Mouse (Mus musculus) right cerebral cortex, postnatal 14 days (tissue): ENCODE data around the gene Ttc34.
A peak's percentile ranks its signal among the peaks of the same experiment; 100 is the strongest.

ENCODE experiments used
- DNase-seq: peaks from one replicate; pipeline ENCODE4 v3.0.0; 2022

Gene Ttc34

GRCm38 (mm10) chr4:154897676-154898465 lies 60.6 kb downstream of the Ttc34 start:
- no peak for DNase-seq

DNA sequence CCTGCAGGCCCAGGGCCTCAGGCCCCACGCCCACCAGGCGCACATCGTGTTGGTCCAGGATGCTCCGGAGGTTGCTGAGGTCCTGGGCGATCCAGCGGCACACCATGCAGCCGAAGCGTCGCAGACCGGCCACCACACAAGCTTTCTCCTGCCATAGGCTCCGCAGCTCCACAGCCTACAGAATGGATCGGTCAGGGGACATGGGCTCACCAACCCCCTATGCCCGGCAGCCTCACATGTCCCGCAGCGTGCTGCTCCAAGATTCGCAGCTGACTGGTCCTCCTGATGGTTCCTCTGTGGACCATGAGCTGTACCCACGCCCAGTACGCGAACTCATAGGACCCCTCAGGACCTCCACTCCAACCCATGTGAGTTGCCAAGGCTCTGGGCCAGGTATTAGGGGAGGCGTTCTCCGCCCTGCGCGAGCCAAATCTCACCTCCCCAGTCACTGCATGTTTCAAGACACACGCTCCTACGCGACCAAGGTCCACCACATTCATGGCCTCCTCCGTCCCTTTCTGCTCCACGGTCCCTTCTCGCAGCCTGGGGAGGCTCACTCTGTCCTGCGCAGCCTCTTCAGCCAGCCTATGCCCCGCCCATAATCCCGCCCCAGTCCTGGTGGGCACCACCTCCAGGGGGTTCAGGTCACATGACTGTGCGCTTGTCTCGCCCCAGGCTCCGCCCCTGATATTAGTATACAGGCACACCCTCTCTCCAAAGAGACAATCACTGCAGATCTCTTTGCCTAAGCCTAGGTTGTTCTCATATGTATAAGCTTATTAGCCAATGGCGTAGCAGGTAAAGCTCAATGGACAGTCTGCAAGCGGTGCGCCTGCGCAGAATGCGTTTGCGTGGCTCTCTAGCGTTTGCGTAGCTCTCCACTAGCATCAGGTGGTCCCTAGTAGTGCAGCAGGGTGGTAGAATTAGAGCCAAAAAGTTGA lies 61.5 kb downstream of the Ttc34 start, which contains the start of gene Fam213b:
Gene Fam213b (minus strand): TSS at position 630 of the 941 bp plus-strand sequence.
- DNase-seq: peak; percentile 66

- no peak for DNase-seq
Observed at GRCm38 (mm10) chr4:154902371-154902770, 65.1 kb downstream of the Ttc34 start.

GRCm38 (mm10) chr4:154904185-154905071 lies 67.2 kb downstream of the Ttc34 start:
- DNase-seq: peak; percentile 65

DNA sequence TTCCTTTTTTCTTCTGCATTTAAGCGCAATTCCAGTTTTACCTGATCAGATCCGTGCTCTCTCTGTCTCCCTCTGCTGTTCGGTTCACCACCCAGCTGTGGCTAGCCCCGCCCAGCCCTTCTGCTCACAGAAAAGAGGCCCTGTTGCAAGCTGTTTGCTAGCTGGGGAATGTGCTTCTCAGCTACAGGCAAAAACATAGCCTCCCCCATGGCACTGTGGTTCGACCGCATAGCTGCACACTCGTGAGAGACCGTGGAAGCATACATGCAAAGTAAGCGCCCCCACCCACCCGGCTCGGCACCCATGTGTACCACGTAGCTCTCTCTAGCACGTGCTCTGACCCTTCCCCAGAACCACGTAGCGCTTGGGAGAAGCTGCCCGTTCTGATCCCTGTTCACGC lies 70.6 kb downstream of the Ttc34 start:
- DNase-seq: peak; percentile 73

- DNase-seq: no peak
Observed at GRCm38 (mm10) chr4:154908490-154908889, 71.2 kb downstream of the Ttc34 start.

- no peak for DNase-seq
Observed at GRCm38 (mm10) chr4:154910606-154911522, 73.6 kb downstream of the Ttc34 start.

DNA sequence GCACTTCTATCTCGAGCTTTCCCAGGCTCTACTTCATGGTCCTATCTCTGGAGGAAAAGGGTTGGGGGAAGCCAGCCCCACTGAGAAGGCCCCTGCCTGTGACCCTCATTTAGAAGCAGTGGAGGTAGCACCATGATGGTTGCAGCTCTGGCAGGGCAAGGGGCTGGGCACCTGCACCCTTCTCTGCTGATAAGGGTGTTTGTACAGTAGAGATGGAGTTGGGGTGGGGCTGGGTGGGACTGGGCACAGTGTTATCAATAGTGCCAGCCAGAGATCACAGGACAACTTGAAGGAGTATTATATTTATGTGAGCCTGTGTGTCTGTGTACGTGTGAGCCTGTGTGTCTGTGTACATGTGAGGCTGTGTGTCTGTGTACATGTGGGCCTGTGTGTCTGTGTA lies 74.4 kb downstream of the Ttc34 start:
- DNase-seq: no peak

DNA sequence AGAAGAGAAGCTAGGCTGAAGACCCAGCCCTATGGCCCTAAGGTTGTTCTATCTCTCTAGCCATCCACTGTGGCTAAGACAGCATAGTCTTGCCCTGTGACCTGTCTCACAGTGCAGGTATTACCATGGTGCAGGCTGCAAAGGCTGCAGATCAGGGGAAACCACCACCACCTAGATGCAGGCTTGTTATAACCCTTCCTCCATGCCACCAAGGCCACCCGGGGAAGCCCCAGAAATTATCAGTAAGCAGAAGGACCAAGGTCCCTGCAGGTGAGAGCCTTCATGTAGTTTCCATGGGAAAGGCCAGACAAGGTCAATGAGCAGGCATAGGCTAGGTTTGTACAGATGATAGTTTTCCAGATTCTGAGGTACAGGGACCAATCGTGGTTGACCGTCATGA lies 76.6 kb downstream of the Ttc34 start:
- no peak for DNase-seq

GRCm38 (mm10) chr4:154914252-154914651 lies 77.0 kb downstream of the Ttc34 start:
- no peak for DNase-seq

GRCm38 (mm10) chr4:154914707-154915106 lies 77.4 kb downstream of the Ttc34 start:
- no peak for DNase-seq

- DNase-seq: no peak
Observed at GRCm38 (mm10) chr4:154915286-154915685, 78.0 kb downstream of the Ttc34 start.

- DNase-seq: no peak
Observed at GRCm38 (mm10) chr4:154916662-154917061, 79.4 kb downstream of the Ttc34 start.
